Mouse (Mus musculus): ENCODE measurements at regions not wholly inside any gene's neighbourhood (a gene's known extent, or its start where the extent isn't known, plus 50 kb on each side); places are given as distances from the start of the nearest gene placed in this dataset.

DNA sequence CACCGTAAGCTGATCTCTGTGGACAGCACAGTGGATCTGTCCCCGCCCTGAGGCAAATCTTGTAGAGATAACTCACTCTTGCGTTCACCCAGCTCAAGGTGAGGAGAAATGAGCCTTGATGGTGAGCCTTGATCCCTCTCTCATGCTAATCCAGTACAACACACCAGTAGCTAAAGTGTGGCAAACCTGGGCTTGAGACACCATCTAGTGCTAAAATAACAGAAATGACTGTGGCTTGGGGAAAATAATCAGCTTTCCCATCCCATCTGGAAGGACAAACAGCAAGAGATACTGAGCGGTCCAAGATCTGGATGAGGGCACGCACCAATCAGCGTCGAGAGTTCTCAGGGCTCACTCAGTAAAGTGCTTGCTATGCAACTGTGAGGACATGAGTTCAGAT lies 50.9 kb upstream of the Cbln4 start:
- no peak for DNase-seq (ENCODE audit: low spot score in 2 of 2)

DNA sequence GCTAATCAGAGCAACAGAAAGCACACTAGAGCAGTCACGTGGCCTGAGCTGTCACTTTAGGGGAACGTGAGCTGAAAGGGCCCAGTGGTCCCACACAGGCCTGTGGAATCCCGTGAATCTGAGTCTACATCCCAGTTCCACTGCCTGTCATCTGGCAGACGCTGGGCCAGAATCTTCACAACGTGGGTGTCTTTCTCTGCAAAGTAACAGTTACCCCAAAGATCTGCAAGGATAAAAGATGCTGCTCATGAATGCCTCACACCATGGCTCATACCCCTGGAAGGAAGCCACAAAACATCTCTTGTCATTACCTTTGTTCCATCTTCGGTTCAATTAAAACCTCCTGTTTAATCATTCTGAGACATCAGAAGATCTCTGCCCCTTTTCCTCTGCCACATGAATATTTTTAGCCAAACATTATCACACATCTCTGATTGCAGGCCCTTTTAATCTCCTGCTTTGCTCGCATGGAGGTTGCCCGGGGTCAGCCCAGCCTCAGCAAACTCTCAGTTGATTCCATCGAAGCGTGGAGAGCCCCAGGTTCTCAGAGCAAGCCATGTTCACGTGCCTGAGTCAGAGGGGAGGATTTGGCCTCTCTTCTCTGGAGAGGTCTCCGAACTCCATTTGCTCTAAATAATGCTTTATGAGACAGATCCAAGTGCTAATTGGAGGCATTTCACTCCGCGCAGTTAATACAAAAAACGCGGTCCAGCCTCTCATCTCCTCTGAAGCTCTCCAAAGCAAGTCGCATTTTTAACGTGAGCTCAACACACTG lies 60.8 kb upstream of the Cbln4 start:
- peak; percentile 4 to 18 for DNase-seq (ENCODE audit: low spot score in 2 of 2)

DNA sequence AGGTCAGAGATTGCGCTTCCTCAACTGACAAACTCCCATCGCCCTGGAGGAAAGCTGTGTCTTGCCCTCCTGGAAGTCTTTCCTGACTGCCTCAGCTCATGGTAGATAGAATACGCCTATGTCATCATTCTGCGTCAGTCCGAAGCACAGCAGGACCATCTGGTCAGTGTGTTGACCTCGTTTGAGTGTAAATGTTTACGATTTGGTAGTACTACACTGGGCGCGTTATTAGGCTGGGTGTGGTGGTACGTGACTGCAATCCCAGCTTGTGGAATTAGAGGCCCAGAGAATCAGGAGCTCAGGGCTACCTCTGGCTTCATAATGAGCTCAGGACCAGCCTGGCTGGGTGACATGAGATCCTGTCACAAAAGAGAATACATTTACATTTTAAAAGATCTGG lies 62.0 kb upstream of the Cbln4 start:
- DNase-seq (ENCODE audit: low spot score in 2 of 2): no peak

DNA sequence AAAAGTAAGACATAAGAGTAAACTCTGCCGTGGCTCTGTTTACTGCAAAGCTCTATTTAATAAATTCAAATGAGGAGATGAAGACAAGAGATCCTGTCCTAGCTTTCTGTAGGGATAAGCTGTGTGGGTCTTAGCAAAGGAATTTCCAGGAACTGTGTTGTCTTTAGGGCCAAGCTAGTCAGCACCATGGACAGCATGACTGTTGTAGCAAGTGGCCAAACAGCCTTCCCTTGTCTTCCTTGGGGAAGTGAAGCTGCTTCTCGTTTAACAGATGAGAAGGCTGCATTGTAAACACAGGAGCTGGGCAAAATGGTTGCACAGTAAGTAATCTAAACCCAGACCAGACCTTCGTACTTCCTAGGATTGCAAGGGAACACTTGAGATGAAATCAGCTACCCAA lies 67.4 kb upstream of the Cbln4 start:
- no peak for DNase-seq (ENCODE audit: low spot score in 2 of 2)

DNA sequence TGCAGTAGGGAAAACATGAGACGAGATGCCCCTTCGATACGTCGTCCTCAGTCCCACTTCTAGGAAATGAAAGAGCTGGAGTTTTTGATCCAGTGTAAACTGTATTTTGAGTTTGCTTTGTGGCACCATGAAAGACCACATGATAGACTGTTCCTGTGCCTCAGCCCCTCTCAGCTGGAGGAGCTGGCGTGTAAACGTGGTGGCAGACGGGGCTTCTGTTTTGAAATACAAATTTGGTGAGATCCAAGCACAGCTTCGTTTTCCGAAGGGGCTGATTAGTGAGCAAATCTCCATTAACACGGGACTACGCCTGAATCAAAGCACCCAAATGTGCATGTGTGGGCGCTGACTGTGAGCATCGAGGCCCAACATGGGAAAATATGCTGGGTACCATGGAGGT lies 70.4 kb upstream of the Cbln4 start:
- no peak for DNase-seq (ENCODE audit: low spot score in 2 of 2)

DNA sequence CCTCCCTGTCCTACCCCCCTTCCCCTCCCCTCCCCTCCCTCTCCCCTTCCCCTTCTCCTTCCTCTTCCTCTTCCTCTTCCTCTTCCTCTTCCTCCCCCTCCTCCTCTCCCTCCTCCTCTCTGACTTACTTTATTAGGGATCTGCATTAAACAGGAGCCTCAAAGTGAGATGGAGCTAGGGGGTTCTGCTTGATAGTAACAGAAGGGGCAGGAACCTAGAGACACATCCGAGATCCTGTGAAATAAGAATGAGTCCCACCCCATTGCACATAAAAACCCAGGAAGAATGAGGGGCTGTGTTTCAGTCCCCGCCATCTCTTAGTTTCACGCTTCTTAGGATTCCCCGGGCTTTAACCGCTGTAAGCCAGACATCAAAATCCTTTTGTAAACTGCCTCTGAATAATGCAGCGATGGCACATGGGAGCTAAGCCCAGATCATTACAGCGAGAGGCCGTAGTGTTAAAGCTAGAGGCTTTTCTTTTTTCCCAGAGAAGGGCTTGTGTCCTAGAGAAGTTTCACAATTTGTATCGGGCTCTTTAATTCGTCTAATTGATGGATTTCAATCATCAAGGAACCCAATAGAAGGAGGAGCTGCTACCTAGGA lies 72.4 kb upstream of the Cbln4 start:
- DNase-seq (ENCODE audit: low spot score in 2 of 2): no peak

DNA sequence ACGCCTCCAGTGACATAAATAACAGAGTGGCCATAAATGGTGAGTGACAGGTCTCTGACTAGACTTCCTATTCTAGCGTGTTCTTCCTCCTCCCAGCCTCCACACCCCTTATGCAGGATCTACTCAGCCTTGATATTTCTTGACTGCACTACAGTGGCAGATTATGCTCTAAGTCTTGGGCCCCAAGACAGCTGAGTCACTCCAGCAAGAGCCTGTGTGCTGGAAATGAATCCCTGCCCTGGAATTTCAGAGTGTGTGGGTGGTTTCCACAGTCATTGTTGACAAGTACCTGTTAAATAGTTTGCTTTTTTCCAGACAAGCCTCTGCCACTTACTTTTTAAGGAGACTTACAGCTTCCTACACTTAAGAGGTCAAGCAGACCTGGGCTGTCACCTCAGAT lies 84.3 kb upstream of the Cbln4 start:
- DNase-seq (ENCODE audit: low spot score in 2 of 2): peak in 1 of 2 experiments; percentile 41

DNA sequence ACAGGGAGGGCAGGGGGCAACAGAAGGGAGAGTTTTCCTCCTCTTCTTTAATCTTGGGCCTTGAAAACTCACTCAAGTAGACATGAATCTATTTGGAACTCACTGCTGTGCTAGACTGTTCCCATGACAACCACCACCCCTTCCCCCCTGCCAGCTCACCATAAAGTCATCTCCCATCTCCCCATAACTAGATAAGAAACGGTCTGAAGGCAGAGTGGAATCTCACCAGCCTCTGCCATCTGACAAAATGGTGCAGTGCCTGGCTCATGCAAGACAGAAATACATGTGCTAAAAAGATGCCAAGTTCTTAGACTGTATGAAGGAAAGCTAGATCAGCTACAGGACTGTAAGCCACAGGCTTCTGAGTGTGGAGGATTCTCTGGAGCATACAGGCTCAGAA lies 88.0 kb upstream of the Cbln4 start:
- peak in 1 of 2 experiments; percentile 60 for DNase-seq (ENCODE audit: low spot score in 2 of 2)

DNA sequence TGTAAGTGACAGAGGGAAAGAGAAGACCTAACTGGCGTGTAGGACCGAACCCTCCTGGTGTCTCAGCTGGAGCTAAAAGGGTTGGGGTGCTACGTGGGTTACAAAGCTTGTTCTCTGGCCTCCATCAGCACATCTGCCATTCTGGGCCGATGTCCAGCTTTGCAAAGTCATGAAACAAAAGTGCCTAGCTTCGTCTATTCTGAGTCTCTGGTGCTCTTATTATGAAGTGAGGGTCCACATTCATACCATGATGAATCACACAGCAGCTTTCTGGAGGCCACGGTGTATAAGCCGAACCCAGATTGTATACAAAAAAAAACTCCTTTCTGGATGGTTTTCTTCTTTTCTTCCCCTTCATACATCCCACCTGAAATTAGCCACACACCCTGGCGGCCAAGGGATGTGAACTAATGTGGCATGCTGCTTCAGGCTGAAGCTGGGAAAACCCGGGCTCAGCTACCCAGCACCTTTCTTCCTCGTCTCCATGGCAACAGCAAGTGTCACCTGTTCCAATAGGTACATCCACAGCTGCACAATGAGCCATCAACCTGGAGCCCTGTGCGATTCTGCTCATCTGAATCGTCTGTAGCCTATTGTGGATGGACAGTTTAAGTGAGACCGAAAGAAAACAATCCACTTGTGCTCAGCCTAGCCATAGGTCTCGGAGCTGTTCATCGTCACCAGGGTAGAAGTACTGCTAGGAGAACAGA lies 89.5 kb upstream of the Cbln4 start:
- DNase-seq (ENCODE audit: low spot score in 2 of 2): peak in 1 of 2 experiments; percentile 43

DNA sequence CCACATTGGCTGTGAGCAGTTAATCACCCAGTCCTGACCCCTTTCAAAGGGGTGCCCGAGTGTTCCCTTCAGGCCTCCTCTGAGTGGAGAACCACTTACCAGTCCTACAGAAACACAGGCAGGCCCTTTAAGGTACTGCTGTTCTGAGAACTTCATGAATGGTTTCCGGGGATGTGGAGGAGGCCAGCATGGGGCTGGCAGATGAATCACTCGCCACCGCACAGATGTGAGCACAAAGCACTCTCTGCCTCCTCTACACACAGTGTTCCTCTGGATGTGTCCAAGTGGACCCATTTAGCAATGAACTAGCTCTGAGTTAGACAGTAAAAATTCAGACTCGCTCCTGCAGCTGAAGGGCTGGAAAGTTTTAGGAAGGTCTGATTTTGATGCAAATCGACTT lies 96.8 kb upstream of the Cbln4 start:
- DNase-seq (ENCODE audit: low spot score in 2 of 2): peak in 1 of 2 experiments; percentile 76

DNA sequence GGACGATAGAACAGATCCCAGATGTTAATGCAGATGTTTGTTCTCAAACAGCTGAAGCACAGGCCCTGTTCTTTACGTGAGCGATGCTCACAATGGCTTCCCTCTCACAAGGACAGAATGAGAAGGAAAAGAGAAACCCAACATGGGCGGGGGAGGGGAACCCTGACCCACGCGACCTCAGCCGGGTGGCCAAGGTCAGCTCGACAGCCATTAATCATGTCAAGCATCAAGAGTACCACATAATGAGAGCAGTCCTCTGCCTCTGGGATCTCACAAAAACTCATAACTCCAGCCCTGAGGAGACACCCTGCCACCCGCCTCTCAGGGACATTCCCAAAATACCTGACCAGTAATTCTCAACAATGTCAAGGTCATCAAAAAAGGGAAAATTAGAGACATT lies 100.0 kb upstream of the Cbln4 start:
- DNase-seq (ENCODE audit: low spot score in 2 of 2): no peak

DNA sequence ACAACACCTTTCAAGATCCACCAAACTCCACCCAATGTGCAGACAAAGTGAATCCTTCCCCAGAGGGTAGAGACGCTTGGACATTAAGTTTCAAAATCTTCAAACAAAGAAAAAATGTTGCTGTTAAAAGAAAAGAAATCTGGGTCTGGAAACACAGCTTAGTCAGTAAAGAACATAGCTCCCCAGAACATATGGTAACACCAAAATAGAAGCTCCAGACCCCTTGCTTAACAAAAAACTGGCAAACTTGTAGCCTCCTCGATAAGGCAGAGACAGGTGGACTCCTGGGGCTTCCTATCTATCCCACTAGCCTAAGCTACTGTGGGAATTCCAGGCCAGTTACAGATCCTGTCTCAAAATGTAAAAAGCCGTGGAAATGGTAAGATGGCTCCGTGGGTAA lies 99.6 kb upstream of the Mc3r start:
- no peak for DNase-seq (ENCODE audit: low spot score in 2 of 2)

DNA sequence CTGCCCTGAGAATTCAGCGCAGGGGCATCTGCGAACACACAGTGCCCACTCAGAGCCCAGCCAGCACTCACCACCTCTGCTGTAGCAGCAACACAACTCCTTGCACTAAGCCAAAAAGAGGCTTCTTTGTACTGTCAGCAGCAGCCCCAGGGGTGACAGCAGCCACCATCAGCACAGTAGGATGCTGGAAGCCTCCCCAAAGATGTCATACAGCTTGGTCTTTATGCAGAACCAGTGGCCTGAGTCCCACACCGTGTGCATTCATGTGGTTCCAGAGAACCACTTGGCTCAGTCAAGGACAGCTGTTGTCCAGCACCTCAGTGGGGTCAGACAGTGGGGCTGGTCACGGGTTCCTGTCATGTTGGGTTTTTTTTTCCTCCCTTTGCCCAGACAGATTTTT lies 98.6 kb upstream of the Mc3r start:
- no peak for DNase-seq (ENCODE audit: low spot score in 2 of 2)

DNA sequence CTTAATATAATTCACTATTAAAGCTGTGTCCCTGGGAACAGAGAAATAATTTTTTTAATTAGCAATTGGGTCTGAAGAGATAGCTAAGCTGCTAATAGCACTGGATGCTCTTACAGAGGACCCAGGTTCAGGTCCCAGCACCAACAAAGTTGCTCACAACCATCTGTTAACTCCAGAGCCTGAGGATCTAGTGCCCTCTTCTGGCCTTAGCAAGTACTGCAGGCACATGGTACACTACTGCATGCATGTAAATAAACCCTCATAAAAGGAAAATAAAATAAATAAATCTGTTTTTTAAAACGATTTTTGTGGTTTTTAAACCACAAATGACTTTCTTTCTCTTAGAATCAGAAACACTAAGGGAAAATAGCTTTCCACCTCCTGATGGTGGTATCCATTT lies 97.4 kb upstream of the Mc3r start:
- DNase-seq (ENCODE audit: low spot score in 2 of 2): no peak

DNA sequence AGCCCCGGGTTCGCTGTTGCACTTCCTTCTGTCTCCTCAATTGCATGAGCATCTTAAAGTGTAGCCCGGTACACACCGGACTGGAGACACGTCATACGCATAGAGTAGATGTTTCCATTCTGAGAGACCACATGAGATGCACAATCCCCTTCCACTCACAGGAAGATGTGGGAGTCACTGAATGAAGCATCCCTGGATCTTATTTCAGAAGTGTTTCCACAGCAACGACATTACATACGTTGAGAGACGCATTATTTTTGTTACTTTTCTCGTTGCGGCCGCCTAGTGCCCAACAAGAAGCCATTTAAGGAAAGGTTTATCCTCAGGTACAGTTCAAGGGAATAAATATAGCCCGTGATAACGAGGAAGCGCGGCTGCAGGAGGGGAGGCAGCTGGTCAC lies 88.4 kb upstream of the Mc3r start:
- DNase-seq (ENCODE audit: low spot score in 2 of 2): peak in 1 of 2 experiments; percentile 24

DNA sequence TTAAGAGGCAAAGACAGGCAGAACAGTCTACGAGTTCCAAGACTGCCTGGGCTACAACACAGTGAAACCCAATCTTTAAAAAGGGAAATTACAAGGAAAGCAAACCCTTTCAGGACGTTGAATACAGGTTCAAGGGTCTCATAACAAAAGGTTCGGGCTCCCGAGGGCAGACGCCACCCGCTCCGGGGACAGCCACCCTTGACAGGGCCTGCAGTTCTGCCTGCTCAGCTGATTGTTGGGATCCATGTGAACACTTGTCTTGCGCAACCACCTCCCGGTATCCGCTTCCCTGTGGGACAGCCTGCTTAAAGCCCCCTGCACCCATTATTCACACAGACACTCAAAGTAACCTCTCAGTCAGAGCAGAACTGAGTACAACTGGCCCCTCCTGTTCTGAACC lies 70.9 kb upstream of the Mc3r start:
- DNase-seq (ENCODE audit: low spot score in 2 of 2): no peak

DNA sequence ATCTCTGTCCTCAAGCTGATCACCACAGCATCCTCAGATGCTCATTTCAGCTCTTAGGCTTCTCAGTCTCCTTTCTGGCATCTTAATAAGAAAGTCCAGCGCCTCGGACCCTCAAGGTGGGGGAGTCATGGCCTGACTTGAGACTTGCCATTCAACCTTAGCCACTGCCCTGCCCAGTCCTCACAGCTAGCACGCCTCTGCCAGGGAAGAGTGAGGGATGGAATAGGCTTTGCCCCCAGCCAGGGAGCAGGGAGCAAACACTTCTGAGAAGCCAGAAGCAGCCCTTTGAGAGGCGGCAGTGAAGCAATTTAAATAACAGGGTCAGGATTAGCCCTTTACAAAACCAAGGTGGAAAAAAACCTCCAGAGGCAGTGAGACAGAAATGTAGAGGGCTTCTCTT lies 69.0 kb upstream of the Mc3r start:
- DNase-seq (ENCODE audit: low spot score in 2 of 2): no peak

DNA sequence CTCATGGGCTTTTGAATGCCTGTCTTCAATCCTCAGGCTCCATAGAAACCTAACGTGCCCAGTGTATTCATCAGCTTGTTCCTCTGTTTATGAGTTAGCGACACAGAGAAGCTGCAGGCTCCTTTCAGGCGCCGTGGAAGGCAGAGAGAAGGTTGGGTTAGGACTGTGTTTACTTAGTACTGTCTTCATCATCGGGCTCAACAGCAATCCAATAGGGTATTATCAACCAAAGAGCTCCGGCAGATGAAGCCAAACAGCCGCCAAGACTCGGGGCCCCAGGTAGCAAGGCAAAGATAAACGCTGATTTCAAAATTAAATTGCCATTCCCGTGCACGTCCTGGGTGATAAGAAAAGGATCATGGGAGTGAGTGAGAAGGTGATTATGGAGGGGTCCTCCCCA lies 50.5 kb upstream of the Mc3r start:
- no peak for DNase-seq (ENCODE audit: low spot score in 2 of 2)

Small RNAs in the stretch of these regions (microRNA-seq; reads per million reads assigned to microRNA genes)
- gene Gm44301: 0 reads per million in 2 experiments

Data from left cerebral cortex, adult 8-10 months (tissue).